Mouse (Mus musculus) limb, embryonic 13.5 days (tissue): ENCODE data around the gene Alx3. TPM values are rescaled to one million over a fixed set of nuclear protein-coding genes. Genes with fewer than 3 reads are reported as not detected.

Experiments used
- ATAC-seq: fragments of 200-750 bp; cut with Nextera tagmentation; 2 replicates; pipeline ENCODE4 v1.8.0; 2017; ENCODE audit warnings: low read depth, moderate number of reproducible peaks, moderate TSS enrichment; ENCODE audit not compliant: low FRiP score
- H3K27ac ChIP-seq: fragments of 300-500 bp; sonication (generic); 2 replicates; pipeline ENCODE4 v1.5.1; 2015; ENCODE audit warnings: inconsistent platforms, mild to moderate bottlenecking, moderate library complexity
- H3K27me3 ChIP-seq: fragments of 300-500 bp; sonication (generic); 2 replicates; pipeline ENCODE4 v1.6.1; 2015; ENCODE audit warnings: mild to moderate bottlenecking, inconsistent platforms
- H3K36me3 ChIP-seq: fragments of 300-500 bp; sonication (generic); 2 replicates; pipeline ENCODE4 v1.6.1; 2015; ENCODE audit warnings: inconsistent platforms, mild to moderate bottlenecking, moderate library complexity
- H3K4me1 ChIP-seq: fragments of 300-500 bp; sonication (generic); 2 replicates; pipeline ENCODE4 v1.6.1; 2015; ENCODE audit warnings: inconsistent platforms
- H3K4me2 ChIP-seq: fragments of 300-500 bp; sonication (generic); replicated peaks from 2 replicates; pipeline ENCODE4 v1.6.1; 2015; ENCODE audit warnings: inconsistent platforms, mild to moderate bottlenecking, moderate library complexity
- H3K4me3 ChIP-seq: fragments of 300-500 bp; sonication (generic); 2 replicates; pipeline ENCODE4 v1.5.1; 2015; ENCODE audit warnings: moderate library complexity, mild to moderate bottlenecking, inconsistent platforms
- H3K9ac ChIP-seq: fragments of 300-500 bp; sonication (generic); 2 replicates; pipeline ENCODE4 v1.6.1; 2015; ENCODE audit warnings: mild to moderate bottlenecking, inconsistent platforms
- H3K9me3 ChIP-seq: fragments of 300-500 bp; sonication (generic); 2 replicates; pipeline ENCODE4 v1.6.1; 2016; ENCODE audit warnings: inconsistent platforms
- WGBS: fragments of 180-500 bp; shearing (Covaris S2); methylation state at CpG from one replicate; pipeline ENCODE4 v1.1.7; 2015; 5-methylcytosine and 5-hydroxymethylcytosine counted together
- polyA plus RNA-seq: library from polyadenylated mRNA; unstranded; fragments of >200 nt; fragmentation: Nextera tagmentation; extraction: Ambion mirVana; gene quantifications from 2 replicates; pipeline ENCODE4 v1.2.1, GENCODE M21; 2015

Gene Alx3
- polyA plus RNA-seq, 1 experiment from 2014 or later, result 13.7 TPM

GRCm38 (mm10) chr3:107591612-107592011, 3.2 kb upstream of the Alx3 start:
- Histone ChIP-seq H3K27me3 (peaks cover 80% of the 10 kb centered on the region), H3K4me1 (peaks cover 30% of the 10 kb centered on the region)

GRCm38 (mm10) chr3:107593632-107594031, 1.2 kb upstream of the Alx3 start:
- Histone ChIP-seq H3K4me3 (no peak overlapping the region), H3K4me1 (peaks cover 45% of the 10 kb centered on the region), H3K36me3 (no peaks in the 10 kb centered on the region), H3K9me3 (no peaks in the 10 kb centered on the region), H3K27ac (no peak overlapping the region), H3K27me3 (peaks cover 74% of the 10 kb centered on the region), H3K9ac (no peak overlapping the region), H3K4me2 (peak overlapping the region; percentile 86; the same call in 1 of the 2 replicates)
- no peak for ATAC-seq
- 9% methylated on average over 2 of the region's 2 CpGs for WGBS

More at GRCm38 (mm10) chr3:107591612-107592011, 3.2 kb upstream of the Alx3 start:
- no peak overlapping the region for H3K27ac ChIP-seq
- no peaks in the 10 kb centered on the region for H3K36me3 ChIP-seq
- no peak overlapping the region for H3K4me3 ChIP-seq
- no peak overlapping the region for H3K4me2 ChIP-seq
- ATAC-seq, result no peak
- no peaks in the 10 kb centered on the region for H3K9me3 ChIP-seq
- H3K9ac ChIP-seq, result no peak overlapping the region
- 75% methylated on average over 1 of the region's 1 CpGs for WGBS

DNA sequence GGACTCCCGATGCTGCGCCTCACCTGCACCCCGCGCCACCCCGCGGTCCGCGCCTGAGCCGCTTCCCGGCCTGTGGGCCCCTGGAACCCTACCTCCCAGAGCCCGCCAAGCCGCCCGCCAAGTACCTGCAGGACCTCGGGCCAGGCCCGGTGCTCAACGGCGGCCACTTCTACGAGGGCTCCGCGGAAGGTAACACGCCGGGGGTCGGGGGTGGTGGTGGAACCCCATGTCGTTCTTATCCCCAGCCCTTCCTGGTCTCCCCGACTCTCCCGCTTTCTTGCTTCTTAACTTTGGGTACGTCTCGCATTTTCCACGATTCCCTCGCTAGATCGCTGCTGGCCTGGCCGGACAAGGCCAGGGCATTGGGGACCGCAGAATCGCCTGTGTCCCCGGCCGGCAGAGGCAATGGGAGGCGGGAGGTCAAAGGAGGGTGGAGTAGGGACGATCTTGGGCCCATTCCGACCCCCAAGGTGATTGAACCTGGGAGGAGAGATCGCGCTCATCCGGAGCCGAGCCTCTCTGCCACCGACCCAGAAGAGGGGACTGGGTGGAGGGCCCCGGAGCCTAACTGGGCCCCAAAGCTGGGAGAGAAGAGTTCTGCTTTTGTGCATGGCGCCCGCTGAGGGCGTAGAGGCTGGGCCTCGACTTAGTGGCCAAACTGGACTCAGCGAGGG, 570 bp downstream of the Alx3 start:
- Histone ChIP-seq H3K4me3 (peak overlapping the region; percentile 54), H3K27me3 (peaks cover 76% of the 10 kb centered on the region), H3K9ac (peak overlapping the region; percentile 72), H3K27ac (0 out of 2 replicates have a peak overlapping the region, but pooled peaks have one; percentile 28), H3K9me3 (no peaks in the 10 kb centered on the region), H3K4me1 (peaks cover 56% of the 10 kb centered on the region), H3K4me2 (peak overlapping the region; percentile 86), H3K36me3 (no peaks in the 10 kb centered on the region)
- ATAC-seq, result peak; percentile 49
- WGBS, result under 1% methylated on average over 50 of the region's 50 CpGs

GRCm38 (mm10) chr3:107595938-107596461, 1.2 kb downstream of the Alx3 start:
- Histone ChIP-seq H3K9ac (peak overlapping the region; percentile 72), H3K27ac (no peak overlapping the region), H3K27me3 (peaks cover 77% of the 10 kb centered on the region), H3K9me3 (no peaks in the 10 kb centered on the region), H3K4me1 (peaks cover 56% of the 10 kb centered on the region), H3K4me3 (peak overlapping the region; percentile 54), H3K36me3 (no peaks in the 10 kb centered on the region), H3K4me2 (peak overlapping the region; percentile 86)
- under 1% methylated on average over 34 of the region's 34 CpGs for WGBS
- no peak; the same call in 1 of the 2 replicates for ATAC-seq

- H3K9ac ChIP-seq, result peak overlapping the region; percentile 54
- H3K27me3 ChIP-seq, result peaks cover 76% of the 10 kb centered on the region
- H3K4me2 ChIP-seq, result peak overlapping the region; percentile 86
- WGBS, result under 1% methylated on average over 26 of the region's 26 CpGs
- peaks cover 56% of the 10 kb centered on the region for H3K4me1 ChIP-seq
- H3K9me3 ChIP-seq, result no peaks in the 10 kb centered on the region
- ATAC-seq, result no peak
- H3K27ac ChIP-seq, result no peak overlapping the region
- H3K4me3 ChIP-seq, result peak overlapping the region; percentile 54
- no peaks in the 10 kb centered on the region for H3K36me3 ChIP-seq
These were observed 1.7 kb downstream of the Alx3 start for GRCm38 (mm10) chr3:107596559-107596958.

- peaks cover 74% of the 10 kb centered on the region for H3K27me3 ChIP-seq
- no peak overlapping the region for H3K9ac ChIP-seq
- no peak for ATAC-seq
- no peak overlapping the region for H3K27ac ChIP-seq
- no peaks in the 10 kb centered on the region for H3K9me3 ChIP-seq
- H3K4me1 ChIP-seq, result peaks cover 56% of the 10 kb centered on the region
- peak overlapping the region; percentile 86 for H3K4me2 ChIP-seq
- 3% methylated on average over 21 of the region's 24 CpGs for WGBS
- H3K36me3 ChIP-seq, result no peaks in the 10 kb centered on the region
- H3K4me3 ChIP-seq, result peak overlapping the region; percentile 54
These were observed 2.3 kb downstream of the Alx3 start for GRCm38 (mm10) chr3:107597134-107597533.

DNA sequence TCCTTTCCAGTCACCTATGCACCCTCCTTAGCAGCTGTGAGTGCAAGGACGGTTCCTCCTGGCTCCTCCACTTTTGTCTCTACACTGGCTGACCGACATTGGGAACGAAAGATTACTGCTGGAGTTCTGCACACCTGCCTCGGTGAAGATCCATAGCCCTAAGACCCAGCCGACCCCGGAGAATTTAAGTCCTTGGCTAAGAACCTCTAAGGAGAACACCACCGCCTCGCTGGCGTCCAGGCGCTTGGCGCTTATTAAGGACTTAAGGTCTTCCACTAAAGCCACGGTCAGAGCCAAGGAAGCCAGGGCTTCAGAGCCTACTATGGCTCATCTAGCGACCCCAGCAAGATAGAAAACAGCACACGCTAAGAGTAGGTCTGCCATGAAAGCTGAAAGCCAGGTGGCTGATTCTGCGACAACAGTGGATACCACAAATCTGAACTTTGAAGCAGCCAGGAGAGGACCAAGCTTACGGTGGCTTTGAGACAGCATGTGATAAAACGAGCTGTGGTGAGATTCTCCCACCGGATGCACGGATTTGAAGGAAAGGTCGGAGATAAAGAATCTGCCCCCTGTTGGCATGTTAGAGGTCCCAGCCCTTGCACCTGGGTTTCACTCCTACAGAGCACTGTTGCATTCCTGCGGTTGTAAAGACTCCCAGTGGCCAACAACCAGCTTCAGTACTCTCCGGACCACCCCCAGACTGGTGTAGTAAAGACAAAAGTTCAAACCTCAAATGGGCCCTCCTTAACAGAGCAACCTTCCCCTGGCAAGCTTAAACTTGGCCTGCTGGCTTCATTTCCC, 3.0 kb downstream of the Alx3 start:
- 12% methylated on average over 22 of the region's 22 CpGs for WGBS
- ATAC-seq, result no peak
- peaks cover 56% of the 10 kb centered on the region for H3K4me1 ChIP-seq
- no peaks in the 10 kb centered on the region for H3K36me3 ChIP-seq
- peak overlapping the region; percentile 86 for H3K4me2 ChIP-seq
- H3K4me3 ChIP-seq, result peak overlapping the region; percentile 54
- no peak overlapping the region for H3K27ac ChIP-seq
- H3K27me3 ChIP-seq, result peaks cover 69% of the 10 kb centered on the region
- no peaks in the 10 kb centered on the region for H3K9me3 ChIP-seq
- no peak overlapping the region for H3K9ac ChIP-seq

GRCm38 (mm10) chr3:107600127-107600526, 5.3 kb downstream of the Alx3 start:
- H3K4me1 ChIP-seq, result peaks cover 44% of the 10 kb centered on the region
- H3K9me3 ChIP-seq, result no peaks in the 10 kb centered on the region
- no peak overlapping the region for H3K9ac ChIP-seq
- H3K36me3 ChIP-seq, result no peaks in the 10 kb centered on the region
- WGBS, result 62% methylated on average over 6 of the region's 6 CpGs
- H3K4me2 ChIP-seq, result no peak overlapping the region
- H3K4me3 ChIP-seq, result no peak overlapping the region
- peaks cover 50% of the 10 kb centered on the region for H3K27me3 ChIP-seq
- no peak overlapping the region for H3K27ac ChIP-seq
- ATAC-seq, result no peak

DNA sequence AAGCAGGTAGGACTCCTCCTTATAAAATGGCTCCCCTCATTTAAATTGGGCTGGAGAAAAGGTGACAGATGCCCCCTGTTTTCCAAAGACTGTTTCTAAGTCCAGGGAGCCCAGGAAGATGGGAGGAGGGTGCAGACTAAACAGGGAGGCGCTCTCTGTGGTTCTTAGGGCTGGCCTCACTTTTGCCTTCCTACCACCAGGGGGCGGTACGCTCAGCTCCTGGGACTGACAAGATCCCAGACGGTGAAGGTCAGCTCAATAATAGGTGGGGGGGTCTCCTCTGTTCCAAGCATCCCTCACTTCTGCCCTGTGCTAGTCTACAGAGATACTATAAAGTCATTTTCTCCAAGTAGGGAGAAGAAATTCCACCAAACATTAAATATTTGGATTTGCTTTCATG, 10.5 kb downstream of the Alx3 start:
- Histone ChIP-seq H3K27me3 (peaks cover 5% of the 10 kb centered on the region), H3K4me3 (no peak overlapping the region), H3K9ac (no peak overlapping the region), H3K36me3 (no peaks in the 10 kb centered on the region), H3K4me1 (no peaks in the 10 kb centered on the region; the same call in 1 of the 2 replicates), H3K9me3 (no peaks in the 10 kb centered on the region), H3K27ac (no peak overlapping the region), H3K4me2 (no peak overlapping the region)
- ATAC-seq, result no peak
- 3% methylated on average over 4 of the region's 4 CpGs for WGBS

DNA sequence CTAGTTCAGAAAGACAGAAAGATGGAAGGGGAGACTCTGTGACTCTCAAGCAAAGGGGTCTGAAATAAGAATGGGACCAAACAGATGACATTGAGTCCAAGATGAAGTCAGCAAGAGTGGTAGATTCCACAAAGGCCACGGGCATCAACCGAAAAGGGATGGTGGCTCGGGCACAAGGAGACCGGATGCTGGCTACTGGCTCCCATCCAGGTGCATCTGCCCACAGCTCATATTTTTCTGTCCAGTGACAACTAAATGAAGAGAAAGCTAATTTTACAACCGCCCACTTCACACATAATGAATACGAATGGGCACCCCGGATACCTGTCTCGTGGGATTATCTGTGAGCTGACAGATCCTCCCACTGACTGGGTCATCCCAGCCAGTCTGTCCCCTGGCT, 12.4 kb downstream of the Alx3 start:
- no peak overlapping the region for H3K9ac ChIP-seq
- no peak overlapping the region for H3K4me2 ChIP-seq
- H3K36me3 ChIP-seq, result peaks cover 18% of the 10 kb centered on the region
- H3K27me3 ChIP-seq, result no peaks in the 10 kb centered on the region
- H3K4me1 ChIP-seq, result no peaks in the 10 kb centered on the region
- no peak for ATAC-seq
- no peak overlapping the region for H3K4me3 ChIP-seq
- no peaks in the 10 kb centered on the region for H3K9me3 ChIP-seq
- H3K27ac ChIP-seq, result no peak overlapping the region
- 59% methylated on average over 8 of the region's 8 CpGs for WGBS

GRCm38 (mm10) chr3:107608808-107609207, 14.0 kb downstream of the Alx3 start:
- no peak overlapping the region for H3K4me2 ChIP-seq
- no peak overlapping the region for H3K4me3 ChIP-seq
- WGBS, result 65% methylated on average over 4 of the region's 4 CpGs
- H3K27ac ChIP-seq, result no peak overlapping the region
- H3K36me3 ChIP-seq, result peaks cover 34% of the 10 kb centered on the region
- H3K9ac ChIP-seq, result no peak overlapping the region
- H3K27me3 ChIP-seq, result no peaks in the 10 kb centered on the region
- no peak for ATAC-seq
- H3K9me3 ChIP-seq, result no peaks in the 10 kb centered on the region
- H3K4me1 ChIP-seq, result no peaks in the 10 kb centered on the region

GRCm38 (mm10) chr3:107609376-107609775, 14.5 kb downstream of the Alx3 start:
- H3K9ac ChIP-seq, result no peak overlapping the region
- no peak for ATAC-seq
- H3K27ac ChIP-seq, result no peak overlapping the region
- no peaks in the 10 kb centered on the region for H3K27me3 ChIP-seq
- no peak overlapping the region for H3K4me3 ChIP-seq
- H3K4me1 ChIP-seq, result no peaks in the 10 kb centered on the region
- WGBS, result 45% methylated on average over 3 of the region's 3 CpGs
- H3K9me3 ChIP-seq, result no peaks in the 10 kb centered on the region
- peaks cover 39% of the 10 kb centered on the region for H3K36me3 ChIP-seq
- H3K4me2 ChIP-seq, result no peak overlapping the region
